Mouse (Mus musculus) ovary, postnatal 10 days (tissue): ENCODE measurements around the gene Ano6.

Experiments used
- DNase-seq: peaks from one replicate; pipeline ENCODE4 v3.0.0; 2022; ENCODE audit warnings: low spot score

The Ano6 gene

DNA sequence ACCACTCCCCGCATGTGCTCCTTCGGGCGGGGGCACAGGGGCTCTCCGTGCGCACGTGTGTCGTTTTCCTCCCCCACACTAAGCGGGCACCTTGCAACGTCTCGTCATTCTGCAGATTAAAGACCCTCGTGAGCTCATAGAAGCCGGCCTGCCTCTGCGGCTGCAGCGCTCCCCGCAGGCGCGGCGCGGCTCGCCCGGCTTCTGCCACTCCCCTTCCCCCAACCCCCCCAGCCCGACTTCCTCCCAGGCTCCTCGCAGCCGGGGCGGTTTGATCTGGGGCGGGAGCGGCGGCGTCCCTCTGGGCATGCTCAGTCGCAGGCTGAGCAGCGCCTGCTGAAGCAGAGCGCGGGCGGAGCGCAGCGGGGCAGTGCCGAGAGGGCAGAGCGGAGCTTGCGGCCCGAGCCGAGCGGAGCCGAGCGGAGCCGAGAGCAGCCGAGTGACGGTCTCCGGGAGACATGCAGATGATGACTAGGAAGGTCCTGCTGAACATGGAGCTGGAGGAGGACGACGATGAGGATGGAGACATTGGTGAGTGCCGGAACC is at the start of gene Ano6:
Ano6 (plus strand) TSS at position 315 of the 543 bp plus-strand sequence.
- DNase-seq = peak; percentile 82

DNA sequence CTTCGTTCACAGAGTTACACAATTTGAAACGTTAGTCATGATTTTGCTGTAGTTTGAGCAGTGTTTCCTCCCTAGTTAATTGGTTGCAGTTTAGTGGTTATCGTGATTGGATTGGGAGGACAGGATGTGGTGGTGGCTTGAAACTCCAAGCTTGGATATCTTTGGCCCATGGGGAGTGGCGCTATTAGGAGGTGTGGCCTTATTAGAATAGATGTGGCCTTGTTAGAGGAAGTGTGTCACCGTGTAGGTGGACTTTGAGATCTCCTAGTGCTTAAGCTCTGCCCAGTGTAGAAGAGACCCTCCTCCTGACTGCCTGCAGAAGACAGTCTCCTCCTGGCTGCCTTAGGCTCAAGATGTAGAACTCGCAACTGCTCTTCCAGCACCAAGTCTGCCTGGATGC is 47.7 kb upstream of the Ano6 start:
- no peak for DNase-seq

DNA sequence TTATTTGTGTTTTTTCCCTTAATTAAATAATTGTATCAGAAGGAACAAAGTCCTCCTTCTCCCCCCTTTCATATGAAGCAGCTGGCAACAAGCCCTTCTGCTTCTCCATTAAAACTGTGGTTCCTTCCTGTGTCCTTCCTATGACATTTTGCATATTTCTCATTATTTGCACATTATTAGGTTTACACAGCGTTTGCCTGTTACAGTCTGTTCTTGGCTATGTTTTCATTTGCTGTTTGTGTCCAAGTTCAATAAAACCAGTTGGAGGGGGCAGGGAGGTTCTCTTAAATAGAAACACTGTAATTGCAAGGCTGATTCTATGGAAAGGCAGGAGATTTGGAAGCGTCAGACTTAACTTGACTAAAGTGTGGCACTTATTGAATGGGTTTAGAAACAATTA is 46.8 kb upstream of the Ano6 start:
- no peak for DNase-seq

DNA sequence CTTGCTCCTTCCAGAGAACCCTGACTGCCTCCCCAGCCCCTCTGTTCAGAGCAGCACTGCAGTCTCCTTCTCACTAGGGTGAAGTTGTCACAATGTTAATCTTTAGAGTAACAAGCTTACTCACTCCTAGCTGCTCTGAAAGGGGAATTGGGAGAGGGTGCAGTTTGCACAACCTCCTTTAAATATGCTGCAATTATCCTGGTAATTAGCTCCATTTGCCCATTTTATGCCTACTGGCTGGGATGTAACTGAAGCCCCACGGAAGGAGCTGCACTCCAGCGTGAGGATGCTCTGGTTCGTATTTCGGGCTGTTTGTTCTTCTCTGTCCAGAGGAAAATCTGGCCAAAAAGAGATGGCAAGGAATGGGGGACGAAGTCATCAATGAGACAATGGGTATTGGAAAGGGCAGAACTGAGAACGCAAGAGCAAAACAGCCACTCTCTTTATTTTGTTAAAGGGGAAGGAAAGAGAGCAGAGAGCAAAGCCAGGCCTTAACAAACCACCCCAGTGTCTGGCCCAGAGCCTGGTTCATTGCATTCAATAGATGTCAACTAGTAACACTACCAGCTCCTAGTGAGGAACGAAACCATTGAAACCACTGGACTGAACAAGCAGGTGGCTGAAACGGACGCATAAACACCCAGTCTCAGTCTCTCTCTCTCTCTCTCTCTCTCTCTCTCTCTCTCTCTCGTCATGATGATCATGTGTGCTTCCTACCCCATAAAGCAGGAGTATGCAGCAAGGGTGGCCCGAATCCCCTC is 45.1 kb upstream of the Ano6 start:
- no peak for DNase-seq

DNA sequence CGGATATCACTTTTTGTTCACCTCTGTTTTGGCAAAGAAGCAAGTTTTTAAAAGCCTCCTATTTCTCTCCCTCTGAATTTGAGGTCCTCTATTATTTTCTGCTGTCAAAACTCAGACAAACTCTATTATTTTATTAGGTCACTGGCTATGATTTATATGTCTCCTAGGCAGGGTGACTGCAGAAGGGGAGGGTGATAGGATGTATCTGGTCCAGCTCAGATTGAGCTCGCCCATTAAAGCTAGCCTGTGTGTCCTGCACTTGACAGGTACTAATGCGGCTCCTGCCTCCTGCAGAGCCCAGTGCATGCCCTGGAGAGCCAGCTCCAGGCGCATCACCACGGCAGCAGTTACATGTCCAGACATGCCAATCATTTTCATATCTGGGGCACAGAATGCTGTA is 44.1 kb upstream of the Ano6 start:
- DNase-seq = no peak

DNA sequence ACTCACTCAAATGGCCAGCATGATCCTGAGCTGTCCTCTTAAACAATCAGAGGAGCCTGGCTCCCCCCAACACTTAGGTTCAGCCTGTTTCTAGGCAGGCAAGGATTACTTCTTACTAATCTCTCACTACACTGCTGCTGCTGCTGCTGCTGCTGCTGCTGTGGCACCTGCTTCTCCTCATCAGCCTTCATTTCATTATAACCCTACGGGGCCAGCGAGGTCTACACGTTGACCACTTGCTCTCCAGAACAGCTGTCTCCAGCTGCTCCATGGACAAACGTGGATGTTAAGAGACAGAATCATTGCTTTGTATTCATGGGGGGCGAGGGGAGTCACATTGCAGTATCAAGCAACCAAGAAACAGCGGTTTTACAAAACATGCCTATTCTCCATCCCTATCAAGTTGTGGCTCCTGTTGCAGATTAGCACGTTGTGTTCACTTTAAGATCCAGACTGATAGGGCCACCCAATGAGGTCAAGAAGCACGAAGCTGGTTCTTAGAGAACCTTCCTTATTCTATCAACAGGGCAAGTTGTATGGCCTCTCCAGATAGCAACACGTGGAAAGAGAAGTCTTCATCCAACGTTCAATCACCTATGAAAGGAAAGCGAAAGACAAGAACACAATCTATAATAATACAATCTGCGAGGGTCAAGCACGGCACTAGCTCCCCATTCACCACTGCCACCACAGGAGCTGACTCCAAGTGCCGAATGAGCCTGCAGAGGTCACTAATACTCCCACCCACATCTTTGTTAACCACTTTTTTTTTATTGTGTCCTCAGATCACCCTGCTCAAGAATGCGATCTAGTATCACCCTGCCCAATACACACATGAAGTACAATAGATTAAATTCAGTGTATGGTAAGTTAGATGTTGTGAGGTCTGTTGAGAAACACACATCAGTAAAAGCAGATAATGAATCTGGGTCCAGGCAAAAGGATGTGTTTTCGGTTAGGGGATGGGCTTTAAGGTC is 43.4 kb upstream of the Ano6 start:
- no peak for DNase-seq

DNA sequence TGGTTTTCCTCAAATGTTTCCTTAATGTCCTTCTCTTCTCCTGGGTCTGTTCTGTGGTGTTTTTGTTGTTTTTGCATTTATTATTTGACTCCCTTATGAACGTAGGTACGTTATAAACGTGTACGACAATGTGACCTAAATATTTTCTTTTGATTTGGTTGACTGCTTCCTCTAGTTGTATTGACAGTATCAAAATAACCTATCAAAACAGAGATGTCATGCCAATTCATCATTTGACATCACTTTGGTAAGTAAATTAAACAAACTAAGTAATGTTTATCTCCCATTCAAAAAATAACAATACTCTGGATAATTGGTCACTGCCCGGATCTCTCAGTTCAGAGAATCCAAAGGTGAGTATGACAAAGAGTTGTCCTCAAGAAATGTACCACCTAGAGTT is 41.4 kb upstream of the Ano6 start:
- DNase-seq = no peak

DNA sequence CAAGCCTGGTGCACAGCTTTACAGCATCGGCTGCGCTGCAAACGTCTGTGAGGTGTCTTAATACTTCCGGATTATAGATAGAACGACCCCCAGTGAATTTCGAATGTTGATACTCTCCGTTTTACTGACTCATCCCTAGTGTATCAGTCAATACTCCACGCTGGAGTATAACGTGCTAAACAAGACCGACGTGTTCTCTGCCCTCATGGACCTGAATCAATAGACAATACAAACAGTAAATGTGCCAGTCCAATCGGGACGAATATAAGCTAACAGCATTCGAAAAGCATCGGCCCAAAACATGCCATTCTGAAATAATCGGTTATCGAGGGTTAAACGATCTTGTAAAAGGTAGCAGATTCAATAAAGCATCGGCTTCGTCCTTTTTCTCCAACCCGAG is 40.6 kb upstream of the Ano6 start:
- no peak for DNase-seq

DNA sequence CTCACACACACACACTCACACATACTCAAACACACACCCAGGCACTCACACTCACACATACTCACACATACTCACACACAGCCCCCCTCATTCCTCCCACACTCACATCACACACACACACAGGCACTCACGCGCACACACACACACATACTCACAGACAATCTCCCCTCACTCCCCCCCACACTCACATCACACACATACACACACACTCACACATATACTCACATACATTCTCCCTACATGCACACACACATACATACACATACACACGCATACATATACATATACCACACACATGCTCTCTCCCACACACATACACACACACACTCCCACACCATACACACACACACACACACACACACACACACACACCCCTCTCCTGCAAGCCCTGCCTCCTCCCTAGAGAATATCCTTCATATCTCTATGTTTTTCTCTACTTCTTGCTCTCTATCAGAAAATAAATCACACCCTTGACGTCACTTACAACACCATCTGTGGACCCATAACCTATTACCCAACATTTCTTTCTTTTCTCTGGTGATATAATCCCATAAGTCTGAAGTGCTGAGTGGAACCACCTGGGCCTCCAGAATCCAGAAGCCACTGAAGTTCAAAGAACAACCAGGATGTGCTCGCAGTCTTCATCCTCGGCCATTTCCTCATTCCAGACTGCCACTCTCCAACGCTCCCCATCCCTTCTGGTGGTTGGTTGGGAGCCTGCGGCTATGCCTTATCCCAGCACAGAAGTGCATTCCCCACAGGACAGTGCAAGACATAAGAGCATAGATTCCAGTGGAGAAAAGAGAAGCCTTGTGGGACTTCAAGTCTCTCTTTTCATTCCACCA is 38.6 kb upstream of the Ano6 start:
- DNase-seq = no peak

DNA sequence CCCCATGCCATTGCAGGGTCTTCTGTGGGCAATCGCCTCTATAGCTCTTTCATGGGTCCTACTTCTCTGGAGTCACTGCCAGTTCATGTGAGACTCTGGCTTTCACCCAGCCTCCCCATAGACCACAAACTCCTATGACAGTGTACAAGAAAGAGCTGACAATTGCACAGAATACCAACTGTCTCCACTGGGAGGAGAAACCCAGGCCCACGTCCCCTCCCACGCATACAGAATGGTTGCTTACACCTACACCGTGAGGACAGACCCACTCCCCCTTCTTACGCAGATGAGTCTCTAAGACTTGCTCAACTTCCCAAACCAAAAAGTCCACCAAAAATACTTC is 38.0 kb upstream of the Ano6 start:
- no peak for DNase-seq

DNA sequence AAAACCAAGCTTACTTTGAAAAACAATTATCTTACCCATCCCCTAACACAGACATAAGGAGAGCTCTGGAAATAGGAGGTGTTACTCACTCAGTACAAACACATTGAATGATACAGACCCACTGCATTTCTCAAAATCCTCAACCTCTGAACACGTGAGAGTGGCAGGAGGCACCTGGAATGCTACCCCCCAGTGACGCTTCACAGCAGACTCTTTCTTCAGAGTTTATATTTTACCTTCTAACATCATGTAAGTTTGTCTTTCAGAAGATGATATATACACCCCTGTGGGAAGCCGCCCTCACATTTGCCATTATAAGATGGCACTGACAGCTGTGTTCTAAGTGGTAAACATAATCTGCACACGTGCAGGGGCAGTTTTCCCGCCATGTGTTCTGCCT is 37.6 kb upstream of the Ano6 start:
- no peak for DNase-seq

DNA sequence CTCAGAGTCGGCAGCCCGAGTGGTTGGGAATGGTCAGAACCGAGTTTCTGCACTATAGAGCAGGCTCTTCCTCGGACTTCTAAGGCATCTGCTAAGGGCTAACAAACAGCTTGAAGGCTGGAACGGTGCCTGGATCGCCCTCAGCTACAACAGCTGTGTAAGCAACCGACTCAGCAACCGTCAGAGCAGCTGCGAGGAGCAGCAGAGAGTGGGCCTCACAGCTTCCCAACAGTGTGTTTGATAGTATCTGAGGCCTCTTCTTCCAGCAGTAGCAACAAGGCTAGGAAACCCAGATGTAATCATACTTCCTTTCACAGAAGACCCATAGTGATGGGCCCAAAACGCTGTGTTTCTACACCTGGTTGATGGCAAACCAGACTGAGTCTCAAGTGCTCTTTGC is 33.5 kb upstream of the Ano6 start:
- peak; percentile 44 for DNase-seq

DNA sequence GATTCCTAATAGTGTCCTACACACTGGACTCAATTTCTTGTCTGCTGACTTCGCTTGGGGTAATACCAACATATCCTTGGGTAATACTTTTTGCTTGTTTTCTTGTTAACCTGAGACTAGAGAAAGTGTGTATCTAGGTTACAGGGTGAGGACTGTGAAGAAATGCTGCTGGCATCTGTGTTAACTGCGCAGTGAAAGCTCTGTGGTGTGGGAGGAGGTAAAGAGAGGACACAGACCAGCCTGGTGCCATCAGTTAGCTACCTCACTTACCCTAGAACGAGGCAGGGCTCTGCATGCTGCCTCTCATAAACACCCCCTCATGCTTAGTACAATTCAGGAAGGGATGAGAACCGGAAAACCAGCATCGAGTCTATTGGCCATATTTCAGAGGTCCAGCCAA is 32.6 kb upstream of the Ano6 start:
- no peak for DNase-seq

DNA sequence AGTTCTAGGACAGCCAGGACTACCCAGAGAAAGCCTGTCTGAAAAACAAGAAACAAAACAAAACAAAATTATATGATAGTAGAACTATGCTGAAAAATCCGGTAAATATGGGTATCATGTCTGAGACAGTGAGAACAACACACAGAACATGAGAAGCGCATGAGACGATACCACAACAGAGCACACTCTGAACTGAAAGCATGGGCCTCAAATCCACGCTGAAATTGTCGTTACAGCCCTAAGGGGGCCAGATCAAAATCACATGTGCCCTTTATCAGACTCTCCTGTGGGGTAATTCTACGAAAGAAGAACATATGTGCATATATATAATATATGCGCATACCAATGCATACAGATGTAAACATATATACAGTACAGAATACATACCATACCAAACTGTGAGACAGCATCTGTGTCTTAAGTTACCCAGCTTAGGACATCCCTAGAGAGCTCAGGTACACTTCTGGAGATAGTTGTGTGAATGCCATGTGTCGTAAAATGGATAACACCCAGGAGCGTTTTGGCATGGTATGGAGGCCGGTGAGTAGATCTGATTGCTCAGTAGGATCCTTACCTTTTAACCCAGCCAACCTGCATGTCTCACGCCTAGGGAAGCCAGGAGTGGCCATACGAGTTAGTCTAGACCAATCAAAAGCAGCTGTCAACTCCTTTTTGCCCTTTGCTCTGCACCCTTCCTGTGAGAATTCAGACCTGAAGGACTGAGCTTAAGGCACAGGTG is 31.8 kb upstream of the Ano6 start:
- DNase-seq = no peak

DNA sequence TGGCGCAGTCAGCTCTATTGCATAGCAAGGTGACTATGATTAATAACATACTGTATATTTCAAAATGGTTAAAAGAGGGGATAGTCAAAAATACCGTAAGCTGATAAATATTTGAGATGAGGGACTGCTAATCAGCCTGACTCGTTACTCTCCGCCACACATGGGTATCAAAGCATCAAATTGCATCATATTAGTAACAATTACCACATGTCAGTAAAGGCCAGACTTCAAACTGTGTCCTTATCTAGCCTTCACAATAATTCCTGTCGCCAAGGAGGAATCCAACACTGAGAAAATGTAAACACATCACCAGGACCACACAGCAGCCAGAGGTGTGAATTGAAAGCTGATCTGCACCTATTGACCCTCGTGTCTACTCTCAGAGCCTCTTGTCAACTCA is 30.8 kb upstream of the Ano6 start:
- DNase-seq = no peak

DNA sequence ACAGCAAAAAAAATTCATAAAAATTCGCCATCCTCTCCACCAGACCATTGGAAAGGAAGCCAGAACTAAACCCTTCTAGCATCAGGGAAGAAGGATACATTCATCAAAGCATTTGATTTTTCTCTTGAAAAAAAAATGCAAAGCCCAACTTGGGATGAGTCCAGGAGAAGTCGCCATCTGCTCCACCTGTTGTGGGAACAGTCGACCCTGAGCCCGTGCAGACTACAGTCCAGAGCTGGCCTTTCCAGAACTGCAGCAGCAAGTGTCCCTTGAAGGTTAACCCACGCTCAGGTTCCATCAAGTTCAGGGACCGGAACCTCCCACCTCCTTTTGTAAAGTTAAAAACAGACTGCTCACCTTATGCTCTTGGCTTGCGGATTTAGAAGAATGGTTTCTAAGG is 29.2 kb upstream of the Ano6 start:
- no peak for DNase-seq

DNA sequence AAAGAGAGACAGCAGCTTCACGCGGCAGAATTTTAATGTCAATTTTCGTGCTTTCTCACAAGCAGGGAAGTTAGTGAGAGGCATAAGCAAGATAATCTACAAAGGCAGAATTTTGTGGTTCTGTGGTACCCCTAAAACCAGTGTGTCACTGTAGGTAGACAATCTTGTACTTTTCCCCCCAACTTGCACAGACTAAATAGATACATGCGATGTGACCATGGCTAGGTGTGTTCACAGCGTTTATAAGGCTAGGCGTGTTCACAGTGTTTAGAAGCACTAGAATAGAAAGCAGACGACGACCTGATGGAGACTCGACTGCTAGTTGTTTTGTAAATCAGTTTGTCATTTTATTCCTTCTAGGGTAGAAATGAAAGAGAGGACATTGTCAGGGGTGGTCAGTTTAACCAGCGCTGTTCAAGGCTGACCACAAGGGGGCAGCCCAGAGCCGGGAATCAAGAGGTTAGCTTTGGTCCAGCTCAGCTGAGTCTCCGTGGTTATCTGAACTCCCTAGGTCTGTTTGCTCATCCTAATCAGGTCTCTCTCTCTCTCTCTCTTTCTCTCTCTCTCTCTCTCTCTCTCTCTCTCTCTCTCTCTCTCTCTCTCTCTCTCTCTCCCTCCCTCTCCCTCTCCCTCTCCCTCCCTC is 27.9 kb upstream of the Ano6 start:
- DNase-seq = peak; percentile 65

DNA sequence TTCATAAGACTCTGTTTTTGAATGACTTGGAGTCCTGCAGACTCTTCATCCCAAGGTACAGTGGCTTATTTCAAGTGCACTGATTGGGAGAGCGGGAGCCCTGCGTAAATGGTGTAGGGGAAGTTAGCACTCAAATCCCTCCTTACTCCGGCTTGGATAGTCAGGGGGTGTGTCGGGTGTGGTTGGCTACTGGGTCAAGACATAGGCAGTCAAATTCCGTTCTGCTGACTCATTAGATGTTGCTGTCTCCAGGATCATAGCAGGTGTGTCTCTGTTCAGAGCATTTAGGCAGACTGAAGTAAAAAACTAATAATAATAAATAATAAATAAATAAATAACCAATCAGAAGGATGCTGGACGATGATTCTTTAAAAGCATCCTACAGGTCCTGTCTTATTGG is 27.2 kb upstream of the Ano6 start:
- DNase-seq = no peak

DNA sequence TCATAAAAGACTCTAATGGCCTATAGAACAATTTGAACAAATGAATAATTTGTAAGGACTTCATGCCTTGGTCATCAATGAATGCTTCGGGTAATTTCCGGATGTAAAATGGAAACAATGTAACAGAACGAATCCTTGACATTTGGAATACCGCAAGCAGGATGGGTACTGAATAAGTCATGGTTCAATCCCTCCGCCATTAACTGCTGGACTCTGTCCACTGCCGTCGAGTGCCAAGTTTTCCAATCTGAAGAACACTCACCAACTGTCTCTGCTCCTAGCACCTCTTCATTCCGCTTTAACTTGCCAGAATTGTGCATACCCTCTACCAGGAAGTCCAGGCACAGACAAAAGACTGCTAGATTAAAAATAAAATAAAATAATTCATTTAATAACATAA is 25.4 kb upstream of the Ano6 start:
- no peak for DNase-seq

DNA sequence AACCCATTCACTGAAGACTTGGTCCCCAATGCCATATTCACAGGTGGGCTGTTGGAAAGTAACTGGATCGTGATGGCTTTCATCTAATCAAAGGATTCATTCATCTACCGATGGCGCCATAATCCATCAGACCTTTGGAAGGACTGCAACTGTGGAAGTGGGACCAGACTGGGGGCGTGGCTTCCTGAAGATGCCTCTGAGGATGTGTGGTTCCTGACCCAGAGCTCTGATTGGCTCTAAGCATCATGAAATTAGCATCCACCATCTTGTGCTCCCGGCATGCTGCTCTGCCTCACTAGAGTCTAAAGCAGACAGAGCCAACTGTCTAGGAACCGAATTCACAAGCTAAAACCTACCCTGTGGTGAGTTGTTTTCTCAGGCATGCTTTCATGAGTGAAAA is 24.7 kb upstream of the Ano6 start:
- DNase-seq = no peak

DNA sequence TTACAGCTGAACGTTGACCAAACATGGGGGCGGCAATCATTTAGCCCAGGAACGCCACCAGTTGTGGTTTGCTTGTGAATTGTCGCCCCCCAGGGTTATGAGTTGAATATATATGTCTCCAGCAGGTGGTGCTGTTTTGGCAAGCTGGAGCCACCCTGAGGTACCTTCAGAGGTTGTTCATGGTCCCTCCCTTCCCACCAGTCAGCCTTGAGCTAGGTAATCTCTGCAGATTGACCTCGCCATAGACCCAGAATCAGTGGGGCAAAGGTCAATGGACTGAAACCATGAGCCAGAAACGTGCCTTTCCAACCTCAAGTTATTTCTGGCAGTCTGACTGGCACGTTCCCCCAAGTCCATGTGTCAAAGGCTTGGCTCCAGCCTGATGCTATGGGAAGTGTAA is 22.8 kb upstream of the Ano6 start:
- no peak for DNase-seq
